Mouse (Mus musculus): ENCODE measurements around the gene Crk.
A peak's percentile ranks its signal among the peaks of the same experiment; 100 is the strongest.

Crk gene

GRCm38 (mm10) chr11:75655621-75656545 is 23.2 kb upstream of the Crk start:
- DNase-seq: no peak

GRCm38 (mm10) chr11:75656621-75657590 is 22.2 kb upstream of the Crk start:
- no peak for DNase-seq

DNA sequence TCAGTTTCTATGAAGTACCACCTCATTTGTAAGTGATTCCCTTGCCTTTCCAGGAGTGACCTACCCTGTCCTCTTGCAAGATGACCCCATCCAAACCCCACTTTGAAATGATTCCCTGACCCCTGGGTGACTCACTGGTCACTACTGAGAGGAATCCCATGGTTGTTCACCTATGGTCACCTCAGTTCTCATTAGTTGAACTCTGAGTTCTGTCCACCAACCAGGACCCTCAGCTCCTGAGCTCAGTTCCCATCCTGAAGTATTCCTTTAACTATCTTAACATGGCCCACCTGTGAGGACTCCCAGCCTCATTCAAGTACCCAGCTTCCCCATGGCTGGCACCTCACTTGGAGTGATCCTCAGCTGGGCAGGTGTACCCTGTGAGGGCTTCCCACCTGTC is 21.2 kb upstream of the Crk start:
- no peak for DNase-seq

- no peak for DNase-seq
These were observed 20.7 kb upstream of the Crk start for GRCm38 (mm10) chr11:75658311-75658710.

GRCm38 (mm10) chr11:75658996-75659750 is 19.9 kb upstream of the Crk start:
- no peak for DNase-seq

GRCm38 (mm10) chr11:75660081-75660590 is 18.9 kb upstream of the Crk start:
- DNase-seq: no peak

GRCm38 (mm10) chr11:75660941-75661800 is 17.9 kb upstream of the Crk start:
- DNase-seq: no peak

- no peak for DNase-seq
These were observed 16.9 kb upstream of the Crk start for GRCm38 (mm10) chr11:75662131-75662530.

DNA sequence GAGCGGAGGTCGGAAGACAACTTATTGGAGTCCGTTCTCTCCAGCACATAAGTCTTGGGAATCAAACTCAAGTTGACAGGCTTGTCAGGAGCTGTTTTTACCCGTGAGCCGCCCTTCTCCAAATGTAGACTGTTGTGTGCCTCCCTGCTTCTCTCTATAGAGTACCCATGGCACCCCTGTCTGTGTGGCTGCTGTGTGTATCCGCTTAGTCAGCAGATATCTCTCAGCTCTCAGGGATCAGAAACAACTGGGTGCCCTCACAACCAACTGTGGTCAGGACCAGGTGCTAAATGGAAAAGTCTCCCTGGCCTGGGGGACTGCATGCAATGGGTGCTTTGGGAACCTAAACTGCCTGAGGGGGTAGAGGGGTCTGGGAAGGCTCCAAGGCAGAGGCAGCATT is 12.8 kb upstream of the Crk start:
- no peak for DNase-seq

DNA sequence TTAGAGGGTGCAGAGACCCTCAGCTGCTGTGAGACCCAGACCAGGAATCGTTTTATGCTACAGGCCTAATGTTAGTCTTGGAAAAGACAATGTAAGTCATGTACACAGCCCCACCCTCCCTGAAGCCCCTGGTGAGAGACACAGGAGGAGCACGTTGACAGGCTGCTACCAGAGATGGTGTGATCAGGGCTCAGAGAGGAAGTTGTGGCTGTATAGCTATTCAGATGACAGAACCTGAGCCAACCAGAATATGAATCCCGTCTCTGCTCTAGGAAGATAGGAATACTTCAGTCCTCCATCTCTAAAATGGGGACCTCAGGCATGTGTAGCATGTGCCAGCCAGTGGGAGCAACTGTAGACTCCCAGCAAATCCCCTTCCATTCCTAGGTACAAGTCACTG is 10.4 kb upstream of the Crk start:
- no peak for DNase-seq

DNA sequence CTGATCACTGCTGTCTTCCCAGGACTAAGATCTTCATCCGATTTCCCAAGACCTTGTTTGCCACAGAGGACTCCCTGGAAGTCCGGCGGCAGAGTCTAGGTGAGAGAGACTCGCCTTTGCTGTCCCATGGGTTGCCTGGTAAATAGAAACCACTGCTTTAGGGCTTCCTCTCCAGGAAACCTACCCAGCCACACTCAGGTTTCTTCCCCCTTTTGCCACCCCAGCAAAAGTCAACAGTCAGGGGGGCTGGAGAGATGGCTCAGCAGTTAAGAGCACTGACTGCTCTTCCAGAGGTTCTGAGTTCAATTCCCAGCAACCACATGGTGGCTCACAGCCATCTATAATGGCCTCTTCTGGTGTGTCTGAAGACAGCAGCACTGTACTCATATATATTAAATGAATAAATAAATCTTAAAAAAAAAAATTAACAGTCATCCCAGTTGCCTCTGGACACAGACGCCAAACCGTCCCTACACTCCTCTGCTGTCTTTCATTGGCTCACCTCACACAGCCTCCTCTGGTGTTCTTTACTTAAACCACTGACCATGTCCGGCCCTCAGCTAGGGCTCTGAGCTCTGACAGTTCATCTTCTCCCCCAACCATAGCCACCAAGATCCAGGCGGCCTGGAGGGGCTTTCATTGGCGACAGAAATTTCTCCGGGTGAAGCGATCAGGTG is 9.7 kb upstream of the Crk start:
- DNase-seq: no peak

GRCm38 (mm10) chr11:75669853-75670200 is 9.2 kb upstream of the Crk start:
- DNase-seq: no peak

- DNase-seq: no peak
These were observed 7.5 kb upstream of the Crk start for GRCm38 (mm10) chr11:75671426-75672180.

GRCm38 (mm10) chr11:75673411-75673810 is 5.6 kb upstream of the Crk start:
- DNase-seq: no peak

GRCm38 (mm10) chr11:75674875-75675274 is 4.2 kb upstream of the Crk start:
- DNase-seq: no peak

- DNase-seq: no peak
These were observed 945 bp upstream of the Crk start for GRCm38 (mm10) chr11:75677881-75678746.

DNA sequence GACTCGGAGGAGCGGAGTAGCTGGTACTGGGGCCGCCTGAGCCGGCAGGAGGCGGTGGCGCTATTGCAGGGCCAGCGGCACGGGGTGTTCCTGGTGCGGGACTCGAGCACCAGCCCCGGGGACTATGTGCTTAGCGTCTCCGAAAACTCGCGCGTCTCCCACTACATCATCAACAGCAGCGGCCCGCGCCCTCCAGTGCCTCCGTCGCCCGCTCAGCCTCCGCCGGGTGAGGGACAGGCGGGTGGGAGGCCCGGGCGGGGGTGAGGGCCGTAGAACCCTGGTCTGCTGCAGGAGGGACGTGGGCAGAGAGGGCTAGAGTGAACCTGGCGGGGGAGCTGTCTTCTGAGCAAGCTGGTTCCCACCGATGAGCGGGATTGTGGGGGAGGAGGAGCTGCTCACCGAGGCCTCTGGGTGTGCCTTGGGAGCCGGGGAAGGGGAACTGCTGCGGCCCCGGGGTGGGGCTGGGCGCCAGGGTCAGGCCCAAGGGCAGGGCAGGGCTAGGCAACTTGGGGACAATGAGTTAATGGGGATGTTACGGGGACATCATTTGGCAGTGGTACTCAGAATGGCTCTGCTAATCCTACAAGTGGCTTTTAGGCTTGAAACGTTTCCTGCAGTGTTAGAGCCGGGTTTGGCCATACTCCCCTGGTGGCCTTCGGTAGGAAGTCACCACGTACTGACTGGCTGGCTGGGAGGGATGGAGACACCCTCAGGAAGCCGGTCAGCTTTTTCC is 546 bp downstream of the Crk start:
- peak; percentile 63 for DNase-seq

GRCm38 (mm10) chr11:75684462-75684861 is 5.4 kb downstream of the Crk start:
- no peak for DNase-seq

DNA sequence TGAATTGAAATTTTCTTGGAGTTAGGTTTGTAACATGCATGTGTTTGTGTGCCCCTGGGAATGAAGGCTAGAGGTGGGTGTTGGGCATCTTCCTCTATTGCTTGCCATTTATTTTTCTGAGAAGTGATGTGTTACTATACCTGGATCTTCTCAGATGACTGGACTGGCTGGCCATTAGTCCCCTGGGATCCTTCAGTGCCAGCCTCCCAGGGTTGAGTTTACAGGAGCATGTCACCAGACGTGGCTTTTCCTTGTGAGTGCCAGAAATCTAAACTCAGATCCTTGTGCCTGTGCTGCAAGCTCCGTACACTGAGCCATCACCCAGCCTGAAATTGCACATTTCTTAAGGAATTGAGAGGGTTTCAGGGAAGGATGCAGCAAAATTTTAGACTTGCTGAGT is 5.9 kb downstream of the Crk start:
- DNase-seq: no peak
